Mouse (Mus musculus): ENCODE results near the gene Cox8b. TPM values are rescaled to one million over a fixed set of nuclear protein-coding genes. Genes with fewer than 3 reads are reported as not detected.
A peak's percentile ranks its signal among the peaks of the same experiment; 100 is the strongest.

Cox8b gene
- polyA plus RNA-seq, 1 experiment from 2014 or later, result 1.0 TPM

GRCm38 (mm10) chr7:140855860-140856784 lies 44.1 kb downstream of the Cox8b start, which contains the start of gene Gm45785:
Gm45785 (minus strand) TSS chr7:140856331.
- Histone ChIP-seq H3K9ac (ENCODE audit: low read length) (peak within 1 kb of the TSS; percentile 82), H3K27me3 (ENCODE audit: control insufficient read depth, insufficient read depth, low read length) (no peaks in the 10 kb centered on the region), H3K4me2 (ENCODE audit: low read depth, severe bottlenecking) (peak within 1 kb of the TSS; percentile 100), H3K4me1 (ENCODE audit: control insufficient read depth, insufficient read depth, low read length) (peaks cover 12% of the 10 kb centered on the region), H3K4me3 (ENCODE audit: low read depth, low read length) (peak within 1 kb of the TSS; percentile 74), H3K9me3 (ENCODE audit: control insufficient read depth, low read length) (no peaks in the 10 kb centered on the region), H3K27ac (replicated peaks; ENCODE audit: low read depth, low read length) (peak within 1 kb of the TSS; percentile 45; the same call in 1 of the 2 replicates), H3K36me3 (ENCODE audit: control insufficient read depth, insufficient read depth, low read length) (peaks cover 12% of the 10 kb centered on the region; the same call in 1 of the 2 replicates)
- ATAC-seq (ENCODE audit: insufficient number of reproducible peaks, low FRiP score, low TSS enrichment, low read depth) (peak; percentile 74), DNase-seq (ENCODE audit: low spot score) (peak; percentile 91)
- 1% methylated on average over 51 of the region's 51 CpGs for WGBS

GRCm38 (mm10) chr7:140855181-140855580 lies 45.1 kb downstream of the Cox8b start:
- H3K27ac ChIP-seq (replicated peaks; ENCODE audit: low read depth, low read length), result no peak overlapping the region
- ATAC-seq (ENCODE audit: insufficient number of reproducible peaks, low FRiP score, low TSS enrichment, low read depth), result no peak
- peaks cover 12% of the 10 kb centered on the region for H3K4me1 ChIP-seq (ENCODE audit: control insufficient read depth, insufficient read depth, low read length)

GRCm38 (mm10) chr7:140854483-140854882 lies 45.8 kb downstream of the Cox8b start:
- Histone ChIP-seq H3K9ac (ENCODE audit: low read length) (no peak overlapping the region), H3K27ac (replicated peaks; ENCODE audit: low read depth, low read length) (no peak overlapping the region), H3K27me3 (ENCODE audit: control insufficient read depth, insufficient read depth, low read length) (no peaks in the 10 kb centered on the region), H3K4me2 (ENCODE audit: low read depth, severe bottlenecking) (no peak overlapping the region), H3K4me3 (ENCODE audit: low read depth, low read length) (no peak overlapping the region), H3K9me3 (ENCODE audit: control insufficient read depth, low read length) (no peaks in the 10 kb centered on the region), H3K4me1 (ENCODE audit: control insufficient read depth, insufficient read depth, low read length) (peaks cover 12% of the 10 kb centered on the region), H3K36me3 (ENCODE audit: control insufficient read depth, insufficient read depth, low read length) (peaks cover 12% of the 10 kb centered on the region; the same call in 1 of the 2 replicates)
- DNase-seq (ENCODE audit: low spot score) (no peak), ATAC-seq (ENCODE audit: insufficient number of reproducible peaks, low FRiP score, low TSS enrichment, low read depth) (no peak)
- 94% methylated on average over 18 of the region's 18 CpGs for whole genome bisulfite sequencing

More at GRCm38 (mm10) chr7:140855181-140855580, 45.1 kb downstream of the Cox8b start:
- no peaks in the 10 kb centered on the region for H3K9me3 ChIP-seq (ENCODE audit: control insufficient read depth, low read length)
- WGBS, result 76% methylated on average over 9 of the region's 9 CpGs
- H3K4me2 ChIP-seq (ENCODE audit: low read depth, severe bottlenecking), result peak overlapping the region; percentile 100
- H3K4me3 ChIP-seq (ENCODE audit: low read depth, low read length), result peak overlapping the region; percentile 74
- H3K9ac ChIP-seq (ENCODE audit: low read length), result peak overlapping the region; percentile 79
- no peaks in the 10 kb centered on the region for H3K27me3 ChIP-seq (ENCODE audit: control insufficient read depth, insufficient read depth, low read length)
- no peak for DNase-seq (ENCODE audit: low spot score)
- H3K36me3 ChIP-seq (ENCODE audit: control insufficient read depth, insufficient read depth, low read length), result peaks cover 12% of the 10 kb centered on the region; the same call in 1 of the 2 replicates

GRCm38 (mm10) chr7:140853386-140853785 lies 46.9 kb downstream of the Cox8b start:
- WGBS, result 85% methylated on average over 9 of the region's 9 CpGs
- H3K9me3 ChIP-seq (ENCODE audit: control insufficient read depth, low read length), result no peaks in the 10 kb centered on the region
- H3K4me3 ChIP-seq (ENCODE audit: low read depth, low read length), result no peak overlapping the region
- no peak for ATAC-seq (ENCODE audit: insufficient number of reproducible peaks, low FRiP score, low TSS enrichment, low read depth)
- DNase-seq (ENCODE audit: low spot score), result no peak
- H3K9ac ChIP-seq (ENCODE audit: low read length), result no peak overlapping the region
- no peaks in the 10 kb centered on the region for H3K27me3 ChIP-seq (ENCODE audit: control insufficient read depth, insufficient read depth, low read length)
- no peak overlapping the region for H3K27ac ChIP-seq (replicated peaks; ENCODE audit: low read depth, low read length)
- peaks cover 12% of the 10 kb centered on the region; the same call in 1 of the 2 replicates for H3K36me3 ChIP-seq (ENCODE audit: control insufficient read depth, insufficient read depth, low read length)
- H3K4me1 ChIP-seq (ENCODE audit: control insufficient read depth, insufficient read depth, low read length), result peaks cover 12% of the 10 kb centered on the region
- H3K4me2 ChIP-seq (ENCODE audit: low read depth, severe bottlenecking), result no peak overlapping the region

GRCm38 (mm10) chr7:140851916-140852315 lies 48.3 kb downstream of the Cox8b start:
- Histone ChIP-seq H3K4me1 (ENCODE audit: control insufficient read depth, insufficient read depth, low read length) (peaks cover 5% of the 10 kb centered on the region), H3K4me2 (ENCODE audit: low read depth, severe bottlenecking) (no peak overlapping the region), H3K27ac (replicated peaks; ENCODE audit: low read depth, low read length) (no peak overlapping the region), H3K9ac (ENCODE audit: low read length) (no peak overlapping the region), H3K9me3 (ENCODE audit: control insufficient read depth, low read length) (no peaks in the 10 kb centered on the region), H3K27me3 (ENCODE audit: control insufficient read depth, insufficient read depth, low read length) (no peaks in the 10 kb centered on the region), H3K4me3 (ENCODE audit: low read depth, low read length) (no peak overlapping the region), H3K36me3 (ENCODE audit: control insufficient read depth, insufficient read depth, low read length) (peaks cover 12% of the 10 kb centered on the region; the same call in 1 of the 2 replicates)
- ATAC-seq (ENCODE audit: insufficient number of reproducible peaks, low FRiP score, low TSS enrichment, low read depth) (no peak), DNase-seq (ENCODE audit: low spot score) (no peak)
- WGBS, result 97% methylated on average over 4 of the region's 4 CpGs

Other genes with a start within 250 kb of the Cox8b start
- gene Olfr539, start 240.5 kb downstream of the Cox8b start, polyA plus RNA-seq (2014; fragmentation: Nextera tagmentation; extraction: Ambion mirVana), result not detected in 2 replicates
- 0.09 TPM in 1 of 2 replicates, not detected in the other for gene Olfr45, start 218.5 kb downstream of the Cox8b start, polyA plus RNA-seq (2014; fragmentation: Nextera tagmentation; extraction: Ambion mirVana)
- gene Olfr541, start 203.2 kb downstream of the Cox8b start, polyA plus RNA-seq (2014; fragmentation: Nextera tagmentation; extraction: Ambion mirVana), result not detected in 2 replicates
- not detected in 2 replicates for gene Cyp2e1, start 136.7 kb downstream of the Cox8b start, polyA plus RNA-seq (2014; fragmentation: Nextera tagmentation; extraction: Ambion mirVana)
- gene Syce1, start 112.6 kb downstream of the Cox8b start, polyA plus RNA-seq (2014; fragmentation: Nextera tagmentation; extraction: Ambion mirVana), result 0.85 and 1.0 TPM in 2 replicates
- gene Zfp941, start 78.3 kb downstream of the Cox8b start, polyA plus RNA-seq (2014; fragmentation: Nextera tagmentation; extraction: Ambion mirVana), result 2.0 and 3.1 TPM in 2 replicates
- 0.68 and 0.78 TPM in 2 replicates for gene Urah, start 65.4 kb downstream of the Cox8b start, polyA plus RNA-seq (2014; fragmentation: Nextera tagmentation; extraction: Ambion mirVana)
- not detected in 2 replicates for gene Scgb1c1, start 54.9 kb downstream of the Cox8b start, polyA plus RNA-seq (2014; fragmentation: Nextera tagmentation; extraction: Ambion mirVana)
- gene Odf3, start 52.6 kb downstream of the Cox8b start, polyA plus RNA-seq (2014; fragmentation: Nextera tagmentation; extraction: Ambion mirVana), result not detected in 2 replicates
- not detected in 2 replicates for gene Gm45785, start 44.1 kb downstream of the Cox8b start, polyA plus RNA-seq (2014; fragmentation: Nextera tagmentation; extraction: Ambion mirVana)
- 57.2 and 61.4 TPM in 2 replicates for gene Ric8a, start 43.5 kb downstream of the Cox8b start, polyA plus RNA-seq (2014; fragmentation: Nextera tagmentation; extraction: Ambion mirVana)
- gene Bet1l, start 42.9 kb downstream of the Cox8b start, polyA plus RNA-seq (2014; fragmentation: Nextera tagmentation; extraction: Ambion mirVana), result 27.9 and 33.6 TPM in 2 replicates
- gene Psmd13, start 18.5 kb downstream of the Cox8b start, polyA plus RNA-seq (2014; fragmentation: Nextera tagmentation; extraction: Ambion mirVana), result 185 and 243 TPM in 2 replicates
- gene Sirt3, start 18.1 kb downstream of the Cox8b start, polyA plus RNA-seq (2014; fragmentation: Nextera tagmentation; extraction: Ambion mirVana), result 21.6 and 23.2 TPM in 2 replicates
- gene Nlrp6, start 20.5 kb upstream of the Cox8b start, polyA plus RNA-seq (2014; fragmentation: Nextera tagmentation; extraction: Ambion mirVana), result 0.26 TPM in 1 of 2 replicates, not detected in the other
- 13.6 and 16.1 TPM in 2 replicates for gene Pgghg, start 40.9 kb upstream of the Cox8b start, polyA plus RNA-seq (2014; fragmentation: Nextera tagmentation; extraction: Ambion mirVana)
- 1.7 and 1.9 TPM in 2 replicates for gene Ifitm5, start 49.8 kb upstream of the Cox8b start, polyA plus RNA-seq (2014; fragmentation: Nextera tagmentation; extraction: Ambion mirVana)
- gene Gm45717, start 55.5 kb upstream of the Cox8b start, polyA plus RNA-seq (2014; fragmentation: Nextera tagmentation; extraction: Ambion mirVana), result not detected in 2 replicates
- 853 and 900 TPM in 2 replicates for gene Ifitm2, start 55.5 kb upstream of the Cox8b start, polyA plus RNA-seq (2014; fragmentation: Nextera tagmentation; extraction: Ambion mirVana)
- gene Ifitm1, start 66.8 kb upstream of the Cox8b start, polyA plus RNA-seq (2014; fragmentation: Nextera tagmentation; extraction: Ambion mirVana), result 63.9 and 68.3 TPM in 2 replicates
- gene Ifitm3, start 110.3 kb upstream of the Cox8b start, polyA plus RNA-seq (2014; fragmentation: Nextera tagmentation; extraction: Ambion mirVana), result 45.3 and 50.4 TPM in 2 replicates
- gene Ifitm6, start 117.5 kb upstream of the Cox8b start, polyA plus RNA-seq (2014; fragmentation: Nextera tagmentation; extraction: Ambion mirVana), result not detected in 2 replicates
- gene Gm17387, start 128.7 kb upstream of the Cox8b start, polyA plus RNA-seq (2014; fragmentation: Nextera tagmentation; extraction: Ambion mirVana), result not detected in 2 replicates
- gene B4galnt4, start 160.7 kb upstream of the Cox8b start, polyA plus RNA-seq (2014; fragmentation: Nextera tagmentation; extraction: Ambion mirVana), result 19.1 and 20.0 TPM in 2 replicates
- 3.3 and 3.9 TPM in 2 replicates for gene Pkp3, start 177.8 kb upstream of the Cox8b start, polyA plus RNA-seq (2014; fragmentation: Nextera tagmentation; extraction: Ambion mirVana)
- gene Sigirr, start 200.1 kb upstream of the Cox8b start, polyA plus RNA-seq (2014; fragmentation: Nextera tagmentation; extraction: Ambion mirVana), result 1.9 and 2.8 TPM in 2 replicates
- gene Ano9, start 217.4 kb upstream of the Cox8b start, polyA plus RNA-seq (2014; fragmentation: Nextera tagmentation; extraction: Ambion mirVana), result 0.76 and 0.85 TPM in 2 replicates
- gene Ptdss2, start 221.9 kb upstream of the Cox8b start, polyA plus RNA-seq (2014; fragmentation: Nextera tagmentation; extraction: Ambion mirVana), result 70.0 and 70.6 TPM in 2 replicates

Measured in limb, embryonic 11.5 days (tissue).